Mouse (Mus musculus) telencephalon, adult 2 months (tissue): ENCODE results near the gene Nme2.
A peak's percentile ranks its signal among the peaks of the same experiment; 100 is the strongest.
"Not testable (repeated sequence)": the region's sequence is repeated elsewhere in the genome, so short reads cannot be mapped to it uniquely, and the experiment has no call there.

Experiments used
- DNase-seq: peaks from one replicate; pipeline ENCODE4 v3.0.0-alpha.2; 2011; ENCODE audit warnings: low read depth, low spot score

Nme2 gene

GRCm38 (mm10) chr11:93967381-93967780 is 11.3 kb upstream of the Nme2 start:
- DNase-seq: no peak

- DNase-seq: peak; percentile 68
These were observed 9.3 kb upstream of the Nme2 start for GRCm38 (mm10) chr11:93965391-93965790.

DNA sequence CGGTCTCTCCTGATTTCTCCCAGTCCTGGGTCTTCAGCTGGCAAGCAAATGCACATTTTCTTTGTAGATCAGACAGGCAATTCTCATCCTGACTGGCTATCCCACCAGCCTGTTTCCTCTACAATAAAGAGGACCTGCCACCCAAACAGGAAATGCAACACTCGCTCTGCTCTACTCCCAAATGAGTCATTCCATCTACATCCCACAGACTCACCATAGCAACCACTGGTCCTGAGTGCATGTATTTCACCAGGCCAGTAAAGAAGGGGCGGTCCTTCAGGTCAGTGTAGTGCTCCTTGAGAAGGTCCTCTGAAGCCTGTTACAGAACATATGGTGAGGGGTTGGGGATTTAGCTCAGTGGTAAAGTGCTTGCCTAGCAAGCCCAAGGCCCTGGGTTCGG is 7.0 kb upstream of the Nme2 start:
- no peak for DNase-seq

DNA sequence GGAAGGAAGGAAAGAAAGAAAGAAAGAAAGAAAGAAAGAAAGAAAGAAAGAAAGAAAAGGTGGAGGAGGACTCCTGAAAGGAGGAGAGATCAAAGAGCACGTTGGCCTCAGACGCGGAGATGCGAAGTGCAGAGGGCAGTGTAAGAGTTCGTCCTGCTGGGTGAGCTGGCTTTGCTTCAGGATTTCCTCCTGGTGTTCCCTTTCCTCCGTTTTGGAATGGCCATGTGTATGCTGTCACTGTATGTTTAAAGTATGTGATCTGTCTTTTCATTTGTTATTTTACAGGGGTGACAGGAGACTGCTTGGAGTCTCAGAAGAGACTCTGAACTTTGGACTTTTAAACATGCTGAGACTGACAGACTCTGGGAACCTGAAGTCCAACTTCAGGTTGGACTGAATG is 5.4 kb upstream of the Nme2 start:
- no peak for DNase-seq

- DNase-seq: no peak
These were observed 1.7 kb upstream of the Nme2 start for GRCm38 (mm10) chr11:93957746-93958145.

DNA sequence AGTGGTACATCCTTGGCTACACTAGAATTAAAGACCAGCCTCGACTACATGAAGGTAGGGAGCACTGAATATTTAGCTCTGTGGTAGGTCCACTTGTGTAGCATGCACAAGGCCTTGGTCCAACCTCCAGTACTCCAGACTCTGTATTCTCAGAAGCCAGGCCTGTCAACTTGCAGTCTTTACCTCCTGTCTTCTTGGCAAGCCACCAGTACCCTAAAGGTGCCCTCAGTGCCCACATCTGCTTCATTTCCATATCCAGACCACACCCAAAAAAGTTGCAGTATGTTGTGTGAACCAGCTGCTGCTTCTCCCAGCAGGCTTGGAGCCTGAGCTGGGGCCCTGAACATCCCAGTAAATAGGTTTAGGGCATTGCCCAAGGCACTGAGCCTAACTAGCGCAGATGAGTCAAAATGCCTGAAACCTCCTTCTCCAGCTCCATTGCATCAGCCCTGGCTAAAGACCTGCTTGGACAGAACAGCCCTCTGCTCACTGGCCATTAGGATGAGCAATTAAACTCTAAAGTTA is 1.0 kb upstream of the Nme2 start:
- DNase-seq: no peak

- peak; percentile 70 for DNase-seq
These were observed 556 bp downstream of the Nme2 start for GRCm38 (mm10) chr11:93955256-93956150.

- no peak for DNase-seq
These were observed 1.3 kb downstream of the Nme2 start for GRCm38 (mm10) chr11:93954738-93955255.

GRCm38 (mm10) chr11:93952376-93952775 is 3.7 kb downstream of the Nme2 start:
- DNase-seq: no peak

- DNase-seq: no peak
These were observed 6.0 kb downstream of the Nme2 start for GRCm38 (mm10) chr11:93950045-93950444.

DNA sequence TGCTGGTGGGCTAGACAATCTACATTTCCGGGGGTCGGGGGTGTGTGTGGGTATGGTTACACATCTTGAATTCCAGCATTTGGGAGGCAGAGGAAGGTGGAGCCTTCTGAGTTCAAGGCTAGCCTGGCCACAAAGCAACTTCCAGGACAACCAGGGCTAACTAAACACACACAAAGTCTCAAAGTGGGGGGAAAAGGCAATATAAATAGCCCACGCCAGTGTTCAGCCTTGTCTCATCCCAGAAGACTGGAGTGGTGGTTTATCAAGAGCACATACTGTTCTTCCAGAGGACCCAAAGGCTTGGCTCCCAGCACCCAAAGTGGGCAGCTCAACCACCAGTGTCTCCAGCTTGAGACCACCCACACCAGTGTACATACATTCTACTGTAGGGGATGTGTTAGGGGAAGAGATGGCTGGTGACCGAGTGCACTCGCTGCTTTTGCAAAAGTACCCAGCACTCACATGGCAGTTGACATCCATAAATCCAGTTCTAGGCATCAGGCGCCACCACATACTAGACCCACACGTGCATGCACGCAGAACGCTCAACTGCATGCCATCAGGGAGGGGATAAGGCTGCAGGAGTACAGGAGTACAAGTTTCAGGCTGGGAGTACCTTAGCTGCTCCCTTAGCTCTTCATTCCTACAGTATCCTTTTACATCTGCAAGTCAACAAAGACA is 7.0 kb downstream of the Nme2 start:
- no peak for DNase-seq

GRCm38 (mm10) chr11:93944986-93945385 is 11.1 kb downstream of the Nme2 start:
- DNase-seq: no peak

GRCm38 (mm10) chr11:93940906-93941305 is 15.2 kb downstream of the Nme2 start:
- no peak for DNase-seq

DNA sequence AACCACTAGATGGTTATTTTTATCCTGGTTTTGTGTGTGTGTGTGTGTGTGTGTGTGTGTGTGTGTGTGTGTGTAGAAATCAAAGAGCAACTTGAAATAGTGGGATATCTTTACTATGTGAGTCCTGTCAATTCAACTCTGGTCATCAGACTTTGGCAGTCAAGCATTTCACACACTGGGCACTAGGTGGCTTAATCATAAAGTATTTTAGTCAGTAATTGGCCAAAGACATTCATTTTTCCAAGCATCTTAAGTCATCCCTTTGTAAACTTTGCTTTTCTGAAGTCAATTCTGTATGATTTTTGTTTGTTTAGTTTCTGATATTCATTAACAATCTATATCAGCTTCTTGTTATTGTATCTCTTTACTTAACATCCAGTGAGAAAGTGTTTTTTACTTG is 27.0 kb downstream of the Nme2 start:
- no peak for DNase-seq

DNA sequence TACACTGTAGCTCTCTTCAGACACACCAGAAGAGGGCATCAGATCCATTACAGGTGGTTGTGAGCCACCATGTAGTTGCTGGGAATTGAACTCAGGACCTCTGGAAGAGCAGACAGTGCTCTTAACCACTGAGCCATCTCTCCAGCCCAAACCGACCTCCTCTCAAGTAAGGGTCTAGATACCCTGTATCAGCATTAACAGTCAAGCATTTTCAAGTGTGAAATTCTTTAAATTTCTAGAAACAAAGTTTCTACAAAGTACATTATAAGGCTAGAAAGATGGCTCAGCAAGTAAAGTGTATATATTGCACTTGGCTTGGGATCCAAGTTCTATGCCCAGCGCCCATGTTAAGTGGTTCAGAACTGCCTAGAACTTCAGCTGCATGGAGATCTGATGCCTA is 41.0 kb downstream of the Nme2 start:
- not testable (repeated sequence) for DNase-seq

DNA sequence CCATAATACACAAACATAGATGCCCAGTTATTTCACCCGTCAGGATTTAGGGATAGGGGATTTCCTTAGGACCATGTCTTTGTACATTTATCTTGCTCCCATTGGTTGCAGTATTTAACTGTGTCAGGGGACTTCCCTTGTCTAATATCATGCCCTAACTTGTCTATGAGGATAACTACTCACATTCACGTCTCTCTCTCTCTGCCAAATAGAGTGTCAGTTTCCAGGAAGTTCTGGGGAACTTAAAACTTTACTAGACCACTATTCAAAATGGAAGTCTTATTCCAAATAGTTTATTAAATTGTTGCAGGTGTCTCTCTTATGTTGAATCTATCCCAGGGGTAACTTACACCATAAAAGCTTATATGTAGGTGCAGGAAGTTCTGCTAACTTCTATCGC is 44.5 kb downstream of the Nme2 start:
- DNase-seq: no peak

DNA sequence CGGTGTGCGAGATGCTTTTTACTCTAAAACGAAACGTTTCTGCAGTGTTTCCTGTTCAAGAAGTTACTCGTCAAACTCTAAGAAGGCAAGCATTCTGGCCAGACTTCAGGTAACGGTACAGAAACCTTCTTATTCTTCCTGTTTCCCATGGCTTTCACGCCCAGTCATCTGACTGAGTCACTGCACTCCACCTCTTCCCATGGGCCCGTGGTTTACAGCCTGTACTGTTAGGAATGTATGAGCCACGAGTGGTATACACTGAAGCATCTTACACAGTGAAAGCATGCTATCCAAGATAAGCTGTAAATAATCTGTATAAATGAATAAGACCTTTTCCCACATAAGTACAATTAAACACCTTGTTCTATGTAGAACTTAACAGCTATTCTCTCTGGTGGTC is 47.2 kb downstream of the Nme2 start:
- no peak for DNase-seq

DNA sequence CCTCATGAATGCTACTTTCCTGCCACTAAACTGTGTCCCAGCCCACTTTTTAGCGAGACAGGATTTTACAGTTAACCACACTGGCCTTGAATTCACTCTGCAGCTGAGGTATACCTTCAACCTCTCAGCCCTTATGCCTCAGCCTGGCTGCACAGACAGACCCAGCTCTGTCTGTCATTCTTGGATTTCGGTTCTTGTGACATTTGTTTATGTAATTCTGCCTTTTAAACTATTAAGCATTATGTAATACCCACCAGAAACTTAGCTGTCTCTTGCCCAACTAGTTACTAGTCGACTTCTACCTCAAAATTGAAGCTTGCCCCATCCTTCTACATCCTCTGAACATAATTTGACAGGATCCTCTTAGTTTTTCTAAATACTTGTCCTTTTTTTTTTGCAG is 48.2 kb downstream of the Nme2 start:
- no peak for DNase-seq

GRCm38 (mm10) chr11:93906834-93907233 is 49.2 kb downstream of the Nme2 start:
- DNase-seq: no peak
